Mouse (Mus musculus): ENCODE results near the gene Usp19.

GRCm38 (mm10) chr9:108499943-108500342 lies 9.5 kb downstream of the Usp19 start:
- TF ChIP-seq CTCF (IDR thresholded peaks at IDR 0.05; ENCODE audit: low read depth) (no peak), EP300 (IDR thresholded peaks at IDR 0.05; ENCODE audit: low read depth) (no peak)

All from heart, postnatal 0 days (tissue).